22 mouse cellular contexts compared by ENCODE assay signal in the genomic region with DNA sequence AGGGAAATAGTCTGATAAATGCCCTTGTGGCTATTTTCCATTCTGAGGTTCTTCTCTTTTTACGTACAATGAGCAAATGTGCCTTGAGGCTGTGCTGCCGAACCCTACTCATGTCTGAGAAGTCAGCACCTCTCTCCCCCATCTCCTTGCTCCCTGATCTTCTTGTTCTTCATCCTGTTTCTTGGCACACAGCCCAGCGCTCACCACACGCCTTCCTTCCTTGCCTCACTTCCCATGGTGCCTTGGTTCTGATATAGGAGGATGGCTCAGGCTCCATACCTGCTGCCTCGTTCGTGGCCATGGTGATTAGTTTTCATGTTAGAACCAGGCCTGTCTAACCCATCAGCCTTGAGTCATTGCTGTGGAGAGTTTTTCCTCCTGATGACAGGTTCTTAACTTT.
DNase-seq lines count a peak whose midpoint lies in the region; ATAC-seq lines count a peak whose summit lies in the region.
"Had no signal": no experiment of that assay in that cellular context is flagged by ENCODE, and none has a peak within 500 bp of the region (broad histone marks: within the 10 kb centered on the region; RNA-seq: fewer than 3 reads in every experiment).

No protein-coding gene starts in this region.

- WGBS in heart, embryonic 15.5 days, result 53% methylated on average over 6 of the region's 6 CpGs

- peak overlapping the region; percentile 21; the same call in 1 of the 2 replicates for H3K27ac ChIP-seq in heart, embryonic 15.5 days
- H3K27ac ChIP-seq: embryonic facial prominence, embryonic 13.5 days; forebrain, embryonic 12.5 days; hindbrain, embryonic 10.5 days; hindbrain, embryonic 14.5 days had no signal

- no peak for ATAC-seq in heart, embryonic 15.5 days (replicated peaks; ENCODE audit: insufficient number of reproducible peaks, insufficient read depth, low FRiP score, low read depth)
- ATAC-seq in common myeloid progenitor, adult 5-6 weeks (replicated peaks; ENCODE audit: low read depth, poor library complexity, severe bottlenecking), result peak; percentile 53; the same call in 1 of the 2 replicates
- ATAC-seq in megakaryocyte, adult 5-6 weeks (ENCODE audit: poor library complexity, severe bottlenecking), result 0 out of 2 replicates have a peak, but pooled peaks have one; percentile 24
- ATAC-seq: activated CD4-positive, CD25-positive, alpha-beta regulatory T cell, adult 4 months; forebrain, embryonic 16.5 days; intestine, postnatal 0 days; Patski had no signal

- H3K4me1 ChIP-seq in heart, embryonic 15.5 days (replicated peaks), result peaks cover 6% of the 10 kb centered on the region
- H3K4me1 ChIP-seq: forebrain, embryonic 12.5 days had no signal

- no peak overlapping the region for H3K4me2 ChIP-seq in heart, embryonic 15.5 days
- H3K4me2 ChIP-seq: embryonic facial prominence, embryonic 13.5 days; forebrain, embryonic 12.5 days; heart, embryonic 11.5 days; hindbrain, embryonic 14.5 days had no signal

- H3K4me3 ChIP-seq in heart, embryonic 15.5 days, result no peak overlapping the region
- H3K4me3 ChIP-seq: embryonic facial prominence, embryonic 13.5 days; forebrain, embryonic 12.5 days; hindbrain, embryonic 10.5 days had no signal

- no peak overlapping the region for H3K9ac ChIP-seq in heart, embryonic 15.5 days
- H3K9ac ChIP-seq: embryonic facial prominence, embryonic 13.5 days; forebrain, embryonic 12.5 days; hindbrain, embryonic 14.5 days had no signal

- H3K36me3 ChIP-seq in heart, embryonic 15.5 days, result no peaks in the 10 kb centered on the region
- H3K36me3 ChIP-seq: embryonic facial prominence, embryonic 13.5 days had no signal

- no peaks in the 10 kb centered on the region for H3K9me3 ChIP-seq in heart, embryonic 15.5 days (replicated peaks)
- H3K9me3 ChIP-seq: embryonic facial prominence, embryonic 13.5 days; forebrain, embryonic 12.5 days; hindbrain, embryonic 10.5 days had no signal

- peak; percentile 34 to 39 for DNase-seq in cerebellum, postnatal 14 days
- no peak for DNase-seq in cerebellum, adult 18-20 months
- DNase-seq in heart, postnatal 10 days, result no peak
- no peak for DNase-seq in thymus, postnatal 4 days
- DNase-seq: adrenal gland, postnatal 14 days; cerebellum, adult 9-10 months; gastrocnemius, postnatal 14 days; heart, postnatal 14 days; kidney, adult 8-10 months had no signal

- no peaks in the 10 kb centered on the region for H3K27me3 ChIP-seq in heart, embryonic 15.5 days
- H3K27me3 ChIP-seq: CH12.LX; embryonic facial prominence, embryonic 13.5 days; forebrain, embryonic 12.5 days; Patski had no signal

- intact Hi-C loops in heart, postnatal 10 days (cut with DNase I), result no loop called here

Comparison
In these comparisons a context has a peak if more than half of its experiments do, and no peak if none do; other contexts are left out.
1. DNase-seq: peak in cerebellum, postnatal 14 days (2 of 2); none in cerebellum, adult 18-20 months (0 of 2), heart, postnatal 10 days (0 of 2) and thymus, postnatal 4 days (single experiment).